Mouse (Mus musculus) forebrain, embryonic 16.5 days (tissue): Measurements from ENCODE around the gene Gm4353. TPM values are rescaled to one million over a fixed set of nuclear protein-coding genes. Genes with fewer than 3 reads are reported as not detected.
A peak's percentile ranks its signal among the peaks of the same experiment; 100 is the strongest.

ENCODE experiments used
- ATAC-seq: fragments of 200-750 bp; cut with Nextera tagmentation; 2 replicates; pipeline ENCODE4 v1.8.0; 2017; ENCODE audit warnings: mild to moderate bottlenecking, moderate library complexity
- H3K27ac ChIP-seq: fragments of 300-500 bp; sonication (generic); 2 replicates; pipeline ENCODE4 v1.5.1; 2014; ENCODE audit warnings: low read length, control low read depth
- H3K27me3 ChIP-seq: fragments of 300-500 bp; sonication (generic); replicated peaks from 2 replicates; pipeline ENCODE4 v1.6.1; 2014; ENCODE audit warnings: low read length; ENCODE audit not compliant: control insufficient read depth, insufficient read depth
- H3K36me3 ChIP-seq: fragments of 300-500 bp; sonication (generic); 2 replicates; pipeline ENCODE4 v1.6.1; 2014; ENCODE audit not compliant: control insufficient read depth, insufficient read depth
- H3K4me1 ChIP-seq: fragments of 300-500 bp; sonication (generic); replicated peaks from 2 replicates; pipeline ENCODE4 v1.6.1; 2014; ENCODE audit warnings: low read length; ENCODE audit not compliant: control insufficient read depth, insufficient read depth
- H3K4me2 ChIP-seq: fragments of 300-500 bp; sonication (generic); 2 replicates; pipeline ENCODE4 v1.6.1; 2014; ENCODE audit warnings: mild to moderate bottlenecking, low read length, control low read depth
- H3K4me3 ChIP-seq: fragments of 300-500 bp; sonication (generic); replicated peaks from 2 replicates; pipeline ENCODE4 v1.5.1; 2014; ENCODE audit warnings: mild to moderate bottlenecking, low read length, control low read depth
- H3K9ac ChIP-seq: fragments of 300-500 bp; sonication (generic); replicated peaks from 2 replicates; pipeline ENCODE4 v1.6.1; 2014; ENCODE audit warnings: low read depth, low read length, control low read depth
- H3K9me3 ChIP-seq: fragments of 300-500 bp; sonication (generic); 2 replicates; pipeline ENCODE4 v1.6.1; 2016; ENCODE audit warnings: low read length; ENCODE audit not compliant: control insufficient read depth
- WGBS: fragments of 180-500 bp; shearing (Covaris S2); extraction: QIAGEN DNeasy Blood & Tissue Kit; methylation state at CpG from one replicate; pipeline ENCODE4 v1.1.7; 2014; 5-methylcytosine and 5-hydroxymethylcytosine counted together
- polyA plus RNA-seq: library from polyadenylated mRNA; unstranded; fragments of >200 nt; fragmentation: Nextera tagmentation; extraction: Ambion mirVana; gene quantifications from 2 replicates; pipeline ENCODE4 v1.2.1, GENCODE M21; 2015

Gm4353 gene
- polyA plus RNA-seq, 1 experiment from 2014 or later, result 1.2 TPM

- Histone ChIP-seq H3K4me2 (0 out of 2 replicates have a peak overlapping the region, but pooled peaks have one; percentile 7), H3K4me3 (no peak overlapping the region), H3K27ac (peak overlapping the region; percentile 51), H3K9ac (no peak overlapping the region), H3K36me3 (no peaks in the 10 kb centered on the region), H3K4me1 (peaks cover 27% of the 10 kb centered on the region), H3K27me3 (no peaks in the 10 kb centered on the region), H3K9me3 (no peaks in the 10 kb centered on the region)
- 26% methylated on average over 13 of the region's 13 CpGs for WGBS
- ATAC-seq, result peak; percentile 90
These were observed 38.7 kb upstream of the Gm4353 start for GRCm38 (mm10) chr7:116122981-116123596.

- Histone ChIP-seq H3K27me3 (no peaks in the 10 kb centered on the region), H3K4me1 (peaks cover 27% of the 10 kb centered on the region), H3K4me3 (no peak overlapping the region), H3K9me3 (no peaks in the 10 kb centered on the region), H3K36me3 (no peaks in the 10 kb centered on the region), H3K4me2 (no peak overlapping the region), H3K9ac (no peak overlapping the region), H3K27ac (no peak overlapping the region)
- no peak for ATAC-seq
- 13% methylated on average over 11 of the region's 11 CpGs for WGBS
These were observed 36.8 kb upstream of the Gm4353 start for GRCm38 (mm10) chr7:116121202-116121601.

DNA sequence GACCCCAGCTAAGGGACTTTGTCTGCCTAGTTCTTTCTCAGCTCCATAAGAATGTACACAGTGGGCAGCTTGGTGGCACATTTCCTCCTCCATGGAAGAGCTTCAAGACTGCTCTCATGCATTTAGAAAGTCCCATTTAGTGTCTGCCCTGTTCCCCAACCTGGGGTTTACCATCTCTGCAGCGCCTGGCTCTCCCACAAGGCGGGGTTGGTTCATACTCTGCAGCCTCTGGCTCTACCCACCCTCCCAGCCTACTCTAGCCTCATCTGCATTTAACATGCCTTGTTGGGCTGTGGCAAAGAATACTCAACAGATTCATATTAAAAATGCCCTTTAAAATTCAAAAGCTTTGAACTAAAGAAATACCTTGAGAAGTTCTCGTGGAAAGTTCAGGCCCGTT lies 36.3 kb upstream of the Gm4353 start:
- 56% methylated on average over 4 of the region's 4 CpGs for WGBS
- H3K9me3 ChIP-seq, result no peaks in the 10 kb centered on the region
- no peaks in the 10 kb centered on the region for H3K27me3 ChIP-seq
- no peak overlapping the region for H3K9ac ChIP-seq
- H3K36me3 ChIP-seq, result no peaks in the 10 kb centered on the region
- no peak overlapping the region for H3K27ac ChIP-seq
- peaks cover 27% of the 10 kb centered on the region for H3K4me1 ChIP-seq
- ATAC-seq, result no peak
- H3K4me2 ChIP-seq, result no peak overlapping the region
- no peak overlapping the region for H3K4me3 ChIP-seq

GRCm38 (mm10) chr7:116119306-116119857 lies 34.9 kb upstream of the Gm4353 start:
- 100% methylated on average over 1 of the region's 1 CpGs for WGBS
- ATAC-seq, result no peak
- H3K4me2 ChIP-seq, result no peak overlapping the region

GRCm38 (mm10) chr7:116115991-116116390 lies 31.6 kb upstream of the Gm4353 start:
- Histone ChIP-seq H3K4me3 (no peak overlapping the region), H3K9ac (no peak overlapping the region), H3K36me3 (no peaks in the 10 kb centered on the region), H3K27ac (no peak overlapping the region), H3K27me3 (no peaks in the 10 kb centered on the region), H3K4me1 (no peaks in the 10 kb centered on the region), H3K4me2 (no peak overlapping the region), H3K9me3 (no peaks in the 10 kb centered on the region)
- no peak for ATAC-seq
- WGBS, result 79% methylated on average over 2 of the region's 2 CpGs

More at GRCm38 (mm10) chr7:116119306-116119857, 34.9 kb upstream of the Gm4353 start:
- Histone ChIP-seq H3K4me3 (no peak overlapping the region), H3K36me3 (no peaks in the 10 kb centered on the region), H3K9me3 (no peaks in the 10 kb centered on the region), H3K27me3 (no peaks in the 10 kb centered on the region), H3K27ac (no peak overlapping the region), H3K4me1 (peaks cover 27% of the 10 kb centered on the region), H3K9ac (no peak overlapping the region)

DNA sequence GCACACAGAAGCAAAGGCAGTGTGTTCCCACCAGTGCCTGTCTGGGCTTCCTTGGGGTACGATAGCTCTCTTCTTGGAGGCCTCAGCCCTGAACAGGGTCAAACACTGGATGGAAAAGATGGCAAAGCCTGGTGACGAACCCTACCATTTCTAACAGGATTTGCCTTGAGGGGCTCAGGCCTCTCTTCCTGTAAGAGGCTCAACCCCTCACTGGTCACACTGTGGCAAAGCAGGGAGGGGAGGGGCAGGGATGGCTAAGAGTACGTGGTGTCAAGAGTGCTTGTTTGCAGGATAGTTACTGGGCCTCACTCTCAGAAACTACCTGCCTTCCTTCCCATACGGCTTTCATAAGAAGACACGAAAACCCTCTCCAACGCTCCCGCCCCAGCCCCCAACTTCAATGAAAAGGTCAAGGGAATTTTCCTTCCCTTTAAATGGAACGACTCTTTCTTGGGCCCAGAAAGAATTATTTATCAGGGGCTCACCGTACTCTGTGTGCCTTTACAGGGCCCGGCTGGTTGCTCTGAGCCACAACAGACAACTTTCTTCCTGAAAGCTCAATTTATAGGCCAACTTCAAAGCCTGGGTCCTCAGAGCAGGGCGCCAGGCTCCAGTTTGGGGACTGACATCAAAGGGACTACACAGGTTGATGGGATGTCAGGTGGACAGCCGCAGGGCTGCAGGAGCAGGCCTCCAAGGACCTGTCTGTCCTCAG lies 30.9 kb upstream of the Gm4353 start:
- WGBS, result 78% methylated on average over 12 of the region's 12 CpGs

GRCm38 (mm10) chr7:116111546-116111945 lies 27.1 kb upstream of the Gm4353 start:
- WGBS, result 92% methylated on average over 6 of the region's 6 CpGs

More for the DNA sequence above, 30.9 kb upstream of the Gm4353 start:
- Histone ChIP-seq H3K27ac (no peak overlapping the region), H3K9me3 (no peaks in the 10 kb centered on the region), H3K4me1 (no peaks in the 10 kb centered on the region), H3K9ac (no peak overlapping the region), H3K4me3 (no peak overlapping the region), H3K4me2 (no peak overlapping the region), H3K36me3 (no peaks in the 10 kb centered on the region), H3K27me3 (no peaks in the 10 kb centered on the region)
- no peak for ATAC-seq

DNA sequence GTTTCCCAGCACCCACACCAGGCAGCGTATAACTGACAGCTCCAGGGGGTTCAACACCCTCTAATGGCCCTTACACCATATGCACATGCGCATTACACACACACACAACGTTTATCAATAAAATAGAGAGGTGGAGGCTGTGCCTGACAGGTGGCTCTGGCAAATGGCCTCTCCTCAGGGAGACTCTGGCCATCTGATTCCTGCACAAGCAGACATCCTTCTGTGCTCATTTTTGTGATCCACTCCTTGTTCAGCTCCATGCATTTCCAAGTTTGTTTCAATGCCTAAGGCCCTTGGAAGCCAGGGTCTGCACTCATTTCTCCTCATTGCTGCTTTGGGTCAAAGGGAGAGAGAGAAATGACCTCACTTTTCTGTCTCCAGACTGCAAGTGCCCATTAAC lies 26.2 kb upstream of the Gm4353 start:
- Histone ChIP-seq H3K9me3 (no peaks in the 10 kb centered on the region), H3K9ac (no peak overlapping the region), H3K4me2 (no peak overlapping the region), H3K36me3 (peaks cover 6% of the 10 kb centered on the region; the same call in 1 of the 2 replicates), H3K4me1 (no peaks in the 10 kb centered on the region), H3K27ac (no peak overlapping the region), H3K4me3 (no peak overlapping the region), H3K27me3 (no peaks in the 10 kb centered on the region)
- WGBS, result 85% methylated on average over 3 of the region's 3 CpGs
- no peak for ATAC-seq

More at GRCm38 (mm10) chr7:116111546-116111945, 27.1 kb upstream of the Gm4353 start:
- no peaks in the 10 kb centered on the region for H3K4me1 ChIP-seq
- H3K9me3 ChIP-seq, result no peaks in the 10 kb centered on the region
- H3K27me3 ChIP-seq, result no peaks in the 10 kb centered on the region
- no peak overlapping the region for H3K4me2 ChIP-seq
- no peak overlapping the region for H3K9ac ChIP-seq
- ATAC-seq, result no peak
- peaks cover under 1% of the 10 kb centered on the region; the same call in 1 of the 2 replicates for H3K36me3 ChIP-seq
- H3K4me3 ChIP-seq, result no peak overlapping the region
- H3K27ac ChIP-seq, result no peak overlapping the region

GRCm38 (mm10) chr7:116103091-116103490 lies 18.7 kb upstream of the Gm4353 start:
- no peak for ATAC-seq
- 97% methylated on average over 9 of the region's 9 CpGs for WGBS
- H3K36me3 ChIP-seq, result peaks cover 26% of the 10 kb centered on the region

More at GRCm38 (mm10) chr7:116103091-116103490, 18.7 kb upstream of the Gm4353 start:
- no peak overlapping the region for H3K9ac ChIP-seq
- no peak overlapping the region for H3K27ac ChIP-seq
- no peak overlapping the region for H3K4me3 ChIP-seq
- H3K4me2 ChIP-seq, result no peak overlapping the region
- no peaks in the 10 kb centered on the region for H3K9me3 ChIP-seq
- no peaks in the 10 kb centered on the region for H3K27me3 ChIP-seq
- no peaks in the 10 kb centered on the region for H3K4me1 ChIP-seq
